Mouse (Mus musculus) brown adipose tissue, adult 24 weeks (tissue): ENCODE results near the gene Mpzl2. TPM values are rescaled to one million over a fixed set of nuclear protein-coding genes. Genes with fewer than 3 reads are reported as not detected.
"Not testable (repeated sequence)": the region's sequence is repeated elsewhere in the genome, so short reads cannot be mapped to it uniquely, and the experiment has no call there.

ENCODE experiments used
- H3K27ac ChIP-seq: fragments of 200-500 bp; replicated peaks from 2 replicates; pipeline ENCODE4 v1.5.1; 2012; ENCODE audit warnings: low read depth, mild to moderate bottlenecking, low read length
- H3K4me1 ChIP-seq: fragments of 200-500 bp; 2 replicates; pipeline ENCODE4 v1.6.1; 2012; ENCODE audit warnings: low read length, mixed read lengths; ENCODE audit not compliant: control insufficient read depth, insufficient read depth, insufficient read length
- H3K4me3 ChIP-seq: fragments of 200-500 bp; 2 replicates; pipeline ENCODE4 v1.5.1; 2012; ENCODE audit warnings: low read depth, mild to moderate bottlenecking, low read length, moderate library complexity; ENCODE audit not compliant: insufficient read depth
- polyA plus RNA-seq: library from polyadenylated mRNA; stranded (reverse); fragments of >200 nt; gene quantifications from 2 replicates; pipeline ENCODE4 v1.2.4, GENCODE M21; 2012; ENCODE audit not compliant: missing spikeins, insufficient read depth, insufficient read length

The Mpzl2 gene
- polyA plus RNA-seq, 1 experiment: 57.0 TPM

DNA sequence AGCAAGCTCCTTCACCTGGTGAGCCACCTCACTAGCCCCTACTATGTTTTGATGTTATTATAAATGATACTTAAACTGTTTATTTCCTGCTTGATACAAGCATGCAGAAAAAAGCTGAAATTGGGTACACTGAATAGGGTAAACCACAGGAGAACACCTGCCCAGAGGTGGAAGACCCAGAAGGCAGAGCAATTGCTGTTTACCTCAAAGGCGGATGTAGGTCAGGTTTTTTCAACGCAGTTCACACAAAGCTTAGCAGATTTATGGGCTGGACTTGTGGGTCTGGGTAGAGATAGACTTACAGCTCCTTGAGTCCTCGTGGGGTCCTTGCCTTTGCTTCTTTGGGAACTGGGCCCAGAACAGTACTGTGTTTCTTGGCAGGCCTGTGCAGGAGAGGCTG is 23.8 kb upstream of the Mpzl2 start:
- Histone ChIP-seq H3K4me3 (no peak overlapping the region), H3K27ac (no peak overlapping the region), H3K4me1 (no peaks in the 10 kb centered on the region)

DNA sequence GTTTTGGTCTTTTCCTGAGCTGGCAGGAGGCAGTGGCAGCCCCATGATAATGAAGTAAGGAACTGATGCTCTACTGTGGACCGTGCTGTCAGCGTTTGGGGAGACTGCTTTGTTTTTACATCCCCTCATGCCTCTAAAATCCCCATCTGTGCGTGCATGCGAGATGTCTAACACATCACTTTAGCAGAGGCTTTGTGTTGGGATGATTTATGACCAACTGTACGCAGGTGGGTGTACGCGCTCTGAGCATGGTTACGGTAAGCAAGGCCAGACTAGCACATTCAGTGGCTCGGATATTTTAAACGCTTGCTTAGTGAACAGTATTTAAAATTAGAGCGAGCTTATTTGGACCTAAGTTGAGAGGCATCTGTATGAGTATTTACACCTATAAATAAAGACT is 21.6 kb upstream of the Mpzl2 start:
- Histone ChIP-seq H3K4me1 (no peaks in the 10 kb centered on the region), H3K4me3 (no peak overlapping the region)

DNA sequence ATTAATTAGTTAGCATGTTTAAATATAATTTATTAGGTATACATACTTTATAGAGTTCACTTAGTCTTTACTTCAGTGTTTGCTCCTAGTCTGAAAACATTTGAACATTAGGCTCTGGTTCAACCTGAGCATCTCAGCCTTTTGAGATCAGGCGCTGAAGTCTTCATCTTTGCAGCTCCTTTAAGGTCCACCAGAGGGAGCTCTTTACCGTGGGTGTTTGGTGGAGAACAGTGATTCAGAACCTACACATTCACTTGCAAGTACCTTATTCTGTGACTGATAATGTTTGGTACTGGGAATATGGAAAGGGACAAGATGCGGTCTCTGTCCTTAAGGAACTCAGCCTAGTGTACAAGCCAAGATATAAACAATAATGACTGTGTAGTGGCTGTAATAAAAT is 16.8 kb upstream of the Mpzl2 start:
- H3K27ac ChIP-seq: no peak overlapping the region

More for the DNA sequence above, 21.6 kb upstream of the Mpzl2 start:
- H3K27ac ChIP-seq: no peak overlapping the region

DNA sequence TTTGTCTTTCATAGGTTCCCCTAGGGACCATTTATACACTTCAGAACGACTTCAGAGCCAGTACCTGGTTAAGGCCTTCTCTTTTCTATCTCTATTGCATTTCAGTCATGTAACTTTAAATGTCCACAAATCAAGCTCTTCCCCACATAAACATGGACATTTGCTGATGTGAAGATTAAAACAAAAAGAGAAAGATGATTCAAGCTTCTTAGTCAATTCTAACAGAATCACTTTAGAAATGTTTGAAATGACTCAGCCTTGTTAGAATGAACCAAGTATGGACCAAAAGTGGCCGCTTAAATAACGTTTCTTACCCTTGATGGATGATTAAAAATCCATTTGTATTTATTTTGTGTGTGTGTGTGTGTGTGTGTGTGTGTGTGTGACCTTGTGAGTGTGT is 16.0 kb upstream of the Mpzl2 start:
- Histone ChIP-seq H3K4me1 (no peaks in the 10 kb centered on the region), H3K4me3 (no peak overlapping the region), H3K27ac (no peak overlapping the region)

More for the DNA sequence above, 16.8 kb upstream of the Mpzl2 start:
- Histone ChIP-seq H3K4me1 (no peaks in the 10 kb centered on the region), H3K4me3 (no peak overlapping the region)

DNA sequence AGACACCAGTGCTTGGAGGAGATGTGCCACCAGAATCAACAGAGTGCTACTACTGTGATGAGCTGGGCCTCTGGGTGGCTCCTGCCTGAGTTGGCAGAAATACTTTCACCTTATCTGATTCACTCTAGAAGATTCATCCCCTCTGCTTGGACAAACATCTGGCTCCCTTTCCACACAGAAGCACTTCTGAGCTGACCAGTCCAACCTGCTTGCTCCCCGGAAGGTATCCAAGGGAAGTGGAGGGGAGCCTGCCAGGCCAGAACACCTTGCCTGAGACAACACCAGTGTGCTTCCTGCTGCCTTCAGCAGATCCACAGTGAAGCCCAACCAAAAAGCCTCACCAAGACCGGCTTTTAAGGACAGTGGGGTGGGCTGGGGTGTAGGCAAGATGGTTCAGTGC is 15.4 kb upstream of the Mpzl2 start:
- no peaks in the 10 kb centered on the region for H3K4me1 ChIP-seq
- H3K4me3 ChIP-seq: no peak overlapping the region
- no peak overlapping the region for H3K27ac ChIP-seq

DNA sequence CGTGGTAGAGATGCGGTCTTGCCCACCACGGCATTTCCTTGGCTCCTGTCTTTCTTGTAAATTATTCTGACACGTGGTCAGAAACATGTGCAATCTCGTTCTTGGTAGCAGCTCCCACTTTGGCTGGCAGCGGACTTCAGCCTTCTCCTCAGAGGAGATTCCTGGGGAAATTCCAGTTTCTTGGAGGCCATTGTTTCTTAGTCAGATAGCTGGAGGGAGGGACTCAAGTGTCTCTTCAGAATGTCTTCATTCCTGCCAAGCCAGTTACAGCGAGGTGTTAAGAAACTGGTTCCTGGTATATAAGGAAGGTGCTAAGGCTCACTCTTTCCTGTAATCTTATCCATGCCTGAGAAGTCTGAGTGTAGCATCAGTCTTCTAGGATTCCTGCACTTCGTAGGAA is 12.2 kb upstream of the Mpzl2 start:
- Histone ChIP-seq H3K4me3 (no peak overlapping the region), H3K27ac (no peak overlapping the region), H3K4me1 (no peaks in the 10 kb centered on the region)

DNA sequence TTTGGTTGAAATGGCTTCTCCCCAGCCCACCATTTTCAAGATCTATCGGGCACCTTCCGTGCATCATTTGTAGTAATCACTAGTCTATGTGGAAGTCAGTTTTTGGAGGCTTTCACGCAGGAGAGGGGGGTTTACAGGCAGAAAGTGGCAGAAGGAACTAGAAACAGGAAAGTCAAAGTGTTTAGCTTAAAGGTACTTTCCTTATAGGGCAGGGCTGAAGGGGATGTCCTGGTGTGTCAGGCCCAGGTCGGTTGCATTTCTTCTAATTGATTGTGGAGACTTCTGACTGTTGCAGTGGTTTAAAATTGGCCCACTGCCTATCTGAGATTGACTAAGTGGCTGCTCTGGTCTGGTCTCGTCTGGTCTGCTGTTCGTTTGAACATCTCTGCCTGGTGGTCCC is 9.3 kb upstream of the Mpzl2 start:
- Histone ChIP-seq H3K4me1 (no peaks in the 10 kb centered on the region), H3K27ac (no peak overlapping the region), H3K4me3 (no peak overlapping the region)

DNA sequence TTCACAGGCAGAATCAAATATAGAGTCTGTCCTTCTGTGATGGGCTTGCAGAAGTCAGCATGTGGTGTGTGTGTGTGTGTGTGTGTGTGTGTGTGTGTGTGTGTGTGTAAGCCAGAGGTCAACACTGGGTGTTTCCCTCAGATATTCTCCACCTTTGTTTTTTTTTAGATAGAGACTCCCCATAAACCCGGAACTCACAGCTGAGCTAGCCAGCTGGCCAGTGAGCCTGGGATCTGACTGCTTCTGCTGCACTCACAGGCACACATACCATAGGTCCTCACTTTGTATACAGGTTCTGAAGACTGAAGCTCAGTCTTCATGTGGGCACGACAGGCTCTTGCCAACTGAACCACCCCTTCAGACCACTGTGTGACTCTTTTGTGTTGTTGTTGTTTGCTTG is 7.3 kb upstream of the Mpzl2 start:
- no peak overlapping the region for H3K4me3 ChIP-seq
- no peak overlapping the region for H3K27ac ChIP-seq
- H3K4me1 ChIP-seq: no peaks in the 10 kb centered on the region

DNA sequence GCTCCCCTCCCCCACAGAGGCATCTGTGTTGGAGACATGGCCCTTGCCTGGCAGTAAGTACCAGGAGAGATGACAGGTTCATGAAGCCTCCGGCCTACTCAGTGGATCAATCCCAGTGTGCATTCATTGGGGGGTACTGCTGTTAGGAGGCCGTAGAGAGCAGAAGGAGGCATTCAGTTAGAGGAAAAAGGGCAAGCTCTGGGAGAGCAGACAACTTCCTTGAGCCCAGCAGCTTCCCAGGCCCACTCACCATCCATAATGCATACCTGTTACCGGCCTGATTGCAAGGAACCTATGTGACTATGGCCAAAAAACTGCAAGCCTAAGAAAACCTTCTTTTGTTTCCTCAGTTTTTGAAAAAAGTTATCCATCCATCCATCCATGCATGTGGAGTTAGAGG is 5.1 kb upstream of the Mpzl2 start:
- Histone ChIP-seq H3K4me3 (no peak overlapping the region), H3K4me1 (no peaks in the 10 kb centered on the region), H3K27ac (no peak overlapping the region)

DNA sequence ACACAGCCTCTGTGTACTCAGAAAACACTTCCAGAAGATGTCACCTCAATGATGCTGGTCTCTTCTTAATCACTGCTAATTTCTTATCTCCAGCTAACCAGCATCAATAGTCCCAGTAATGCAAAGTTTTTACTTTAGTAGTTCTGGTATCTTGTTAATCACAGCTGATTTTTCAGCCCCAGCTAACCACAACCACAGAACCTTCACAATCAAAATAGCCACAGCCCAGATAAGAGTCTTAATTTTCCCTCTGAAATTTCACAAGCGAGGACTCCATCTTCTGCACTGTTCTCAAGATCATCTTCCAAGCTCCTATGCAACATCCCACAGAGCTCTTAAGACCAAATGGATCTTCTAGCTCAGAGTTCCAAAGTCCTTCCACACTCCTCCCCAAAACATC is 1.8 kb upstream of the Mpzl2 start:
- H3K4me3 ChIP-seq, H3K4me1 ChIP-seq, H3K27ac ChIP-seq: not testable (repeated sequence)

DNA sequence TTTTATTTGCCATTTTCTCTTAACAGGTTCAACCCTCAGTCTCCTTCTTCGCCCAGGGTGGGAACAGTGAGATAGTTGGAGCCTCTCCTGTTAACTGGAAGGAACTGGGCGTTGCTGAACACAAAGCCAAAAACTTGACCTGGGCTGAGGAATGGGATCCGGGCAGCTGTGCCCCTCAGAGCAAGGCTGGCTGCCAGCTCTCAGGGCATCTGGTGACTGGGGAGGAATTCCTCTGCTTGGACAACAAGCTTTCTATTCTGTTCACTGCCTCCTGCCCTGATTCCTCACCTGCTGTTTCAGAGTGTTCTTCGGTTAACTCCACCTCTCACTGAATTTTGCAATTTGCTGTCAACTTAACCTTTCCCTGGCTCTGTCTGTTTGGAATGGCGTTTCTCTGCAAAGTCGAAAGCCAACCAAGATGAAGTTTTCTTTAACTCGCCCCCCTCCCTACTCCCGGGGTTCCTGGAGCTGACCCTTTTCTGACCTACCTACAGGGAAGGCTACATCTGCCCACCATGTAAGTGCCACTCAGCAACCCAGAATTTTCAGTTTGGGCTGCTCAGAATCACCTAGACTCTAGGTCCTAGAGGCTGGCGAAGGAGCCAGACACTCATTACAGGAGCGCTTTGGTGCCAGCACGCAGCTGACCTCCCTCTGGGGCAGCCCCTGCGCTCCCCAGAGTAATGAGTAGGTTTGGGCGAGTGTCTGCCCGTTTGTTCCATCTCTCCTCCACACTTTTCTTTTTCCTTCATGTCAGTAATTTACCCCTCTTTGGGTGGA is 657 bp downstream of the Mpzl2 start:
- Histone ChIP-seq H3K4me3 (peak overlapping the region; percentile 46), H3K27ac (peak overlapping the region; percentile 74), H3K4me1 (no peaks in the 10 kb centered on the region)

DNA sequence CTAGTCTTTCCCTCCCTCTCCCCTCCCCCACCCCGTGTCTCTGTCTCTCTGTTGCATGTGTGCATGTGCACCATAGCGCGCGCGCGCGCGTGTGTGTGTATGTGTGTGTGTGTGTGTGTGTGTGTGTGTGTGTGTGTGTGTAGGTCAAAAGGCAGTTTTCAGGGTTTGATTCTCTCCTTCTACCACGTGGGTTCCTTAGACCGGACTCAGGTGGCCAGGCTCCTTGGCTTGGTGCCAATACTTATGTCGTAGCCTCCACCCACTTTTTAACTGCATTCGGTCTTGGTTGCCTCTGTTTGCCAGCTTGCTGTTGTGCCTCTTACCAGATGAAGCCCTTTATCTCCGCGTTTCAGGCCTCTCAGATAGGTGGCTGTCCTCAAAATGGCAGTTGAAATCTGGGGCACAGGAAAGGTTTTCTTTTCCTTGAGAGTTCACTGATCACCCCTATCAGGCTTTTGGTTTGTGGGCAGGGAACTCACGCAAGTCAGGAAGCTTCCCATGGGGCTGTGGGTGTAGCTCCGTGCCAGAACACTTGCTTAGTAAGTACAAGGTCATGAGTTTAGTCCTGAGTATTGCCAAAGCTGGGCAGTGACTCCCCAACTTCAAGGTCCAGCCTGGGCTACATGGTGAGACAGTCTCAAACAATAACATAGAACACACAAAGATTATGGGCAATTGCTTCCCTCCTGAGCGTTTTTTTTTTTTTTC is 1.7 kb downstream of the Mpzl2 start:
- Histone ChIP-seq H3K4me3 (peak overlapping the region; percentile 29), H3K27ac (peak overlapping the region; percentile 94), H3K4me1 (no peaks in the 10 kb centered on the region)

DNA sequence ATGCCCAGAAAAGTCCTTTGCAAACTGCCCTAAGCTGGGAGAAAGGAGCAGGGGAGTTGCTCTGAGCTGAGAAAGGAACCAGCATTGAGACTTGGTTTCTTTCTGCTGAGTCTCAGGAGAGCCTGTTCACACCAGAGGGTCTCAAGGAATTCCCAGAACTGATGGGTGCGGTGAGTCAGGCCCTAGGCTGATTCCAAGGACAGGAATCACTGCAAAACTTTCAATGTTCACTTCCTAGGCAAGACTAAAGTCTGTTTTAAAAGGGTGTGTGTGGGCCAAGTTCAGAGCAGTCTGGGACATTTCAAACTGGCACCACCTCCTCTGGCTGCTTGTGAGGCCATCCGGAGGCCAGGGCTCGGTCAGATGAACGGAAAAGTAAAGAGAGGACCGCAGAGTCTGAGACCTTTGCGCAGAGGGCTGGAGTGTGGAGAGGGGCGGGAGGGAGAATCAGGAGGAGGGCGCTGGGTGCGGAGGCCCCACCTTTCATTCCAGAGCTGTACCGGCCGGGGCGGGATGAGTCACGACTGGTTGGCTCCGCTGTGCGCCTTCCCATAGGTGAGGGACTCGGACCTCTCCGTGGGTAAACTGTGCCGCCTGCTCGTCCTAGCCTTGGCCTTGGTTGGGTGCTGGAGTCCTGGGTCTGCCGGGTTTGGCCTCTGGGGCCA is 2.6 kb downstream of the Mpzl2 start:
- Histone ChIP-seq H3K4me1 (no peaks in the 10 kb centered on the region), H3K4me3 (peak overlapping the region; percentile 57), H3K27ac (peak overlapping the region; percentile 85)

DNA sequence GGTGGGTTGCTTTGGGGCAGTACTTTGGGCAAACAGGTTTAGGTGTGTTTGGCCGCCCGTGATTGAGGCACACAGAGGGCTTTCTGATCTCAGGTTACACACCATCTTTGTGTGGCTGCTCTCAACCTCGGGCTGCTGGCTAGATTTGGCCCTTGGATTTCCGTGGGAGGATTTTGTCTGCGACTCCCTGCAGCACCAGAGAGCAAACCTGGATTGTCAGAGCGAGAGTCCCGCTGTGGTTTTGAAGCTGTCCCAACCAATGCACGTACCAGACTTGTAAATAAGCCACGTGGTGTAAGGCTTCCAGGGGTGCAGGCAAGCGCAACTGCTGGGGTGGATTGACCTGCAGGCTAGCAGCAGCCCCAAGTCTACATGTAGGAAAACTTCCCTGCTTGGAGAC is 3.3 kb downstream of the Mpzl2 start:
- H3K4me3 ChIP-seq: peak overlapping the region; percentile 57
- no peak overlapping the region for H3K27ac ChIP-seq

DNA sequence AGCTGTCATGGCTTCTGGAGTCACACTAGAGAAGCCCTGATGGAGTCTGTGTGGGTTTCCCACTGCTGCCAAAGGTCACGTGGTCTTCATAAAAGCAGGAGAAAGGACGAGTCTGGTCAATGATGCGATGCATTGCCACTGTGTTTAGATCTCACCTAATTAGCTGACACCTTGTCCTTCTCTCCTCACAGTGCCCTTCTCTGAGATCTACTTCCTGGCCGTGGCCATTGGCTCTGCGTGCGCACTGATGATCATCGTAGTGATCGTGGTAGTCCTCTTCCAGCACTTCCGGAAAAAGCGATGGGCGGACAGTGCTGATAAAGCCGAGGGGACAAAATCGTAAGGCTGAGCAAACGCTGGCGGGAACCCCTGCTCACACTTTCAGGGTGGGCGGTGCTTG is 7.4 kb downstream of the Mpzl2 start:
- H3K27ac ChIP-seq: no peak overlapping the region
- no peaks in the 10 kb centered on the region for H3K4me1 ChIP-seq
- H3K4me3 ChIP-seq: no peak overlapping the region

More for the DNA sequence above, 3.3 kb downstream of the Mpzl2 start:
- H3K4me1 ChIP-seq: no peaks in the 10 kb centered on the region
